Mouse (Mus musculus) E14TG2a.4 (cell line): ENCODE measurements around the gene Gen1.

Source experiments
- CTCF ChIP-seq: conservative IDR thresholded peaks from 2 replicates; pipeline ENCODE4 v1.5.1; 2014; ENCODE audit warnings: low read length
- NANOG ChIP-seq: IDR thresholded peaks from 2 replicates; pipeline ENCODE4 v1.6.1; 2014; ENCODE audit warnings: borderline replicate concordance, low read length, mixed read lengths

DNA sequence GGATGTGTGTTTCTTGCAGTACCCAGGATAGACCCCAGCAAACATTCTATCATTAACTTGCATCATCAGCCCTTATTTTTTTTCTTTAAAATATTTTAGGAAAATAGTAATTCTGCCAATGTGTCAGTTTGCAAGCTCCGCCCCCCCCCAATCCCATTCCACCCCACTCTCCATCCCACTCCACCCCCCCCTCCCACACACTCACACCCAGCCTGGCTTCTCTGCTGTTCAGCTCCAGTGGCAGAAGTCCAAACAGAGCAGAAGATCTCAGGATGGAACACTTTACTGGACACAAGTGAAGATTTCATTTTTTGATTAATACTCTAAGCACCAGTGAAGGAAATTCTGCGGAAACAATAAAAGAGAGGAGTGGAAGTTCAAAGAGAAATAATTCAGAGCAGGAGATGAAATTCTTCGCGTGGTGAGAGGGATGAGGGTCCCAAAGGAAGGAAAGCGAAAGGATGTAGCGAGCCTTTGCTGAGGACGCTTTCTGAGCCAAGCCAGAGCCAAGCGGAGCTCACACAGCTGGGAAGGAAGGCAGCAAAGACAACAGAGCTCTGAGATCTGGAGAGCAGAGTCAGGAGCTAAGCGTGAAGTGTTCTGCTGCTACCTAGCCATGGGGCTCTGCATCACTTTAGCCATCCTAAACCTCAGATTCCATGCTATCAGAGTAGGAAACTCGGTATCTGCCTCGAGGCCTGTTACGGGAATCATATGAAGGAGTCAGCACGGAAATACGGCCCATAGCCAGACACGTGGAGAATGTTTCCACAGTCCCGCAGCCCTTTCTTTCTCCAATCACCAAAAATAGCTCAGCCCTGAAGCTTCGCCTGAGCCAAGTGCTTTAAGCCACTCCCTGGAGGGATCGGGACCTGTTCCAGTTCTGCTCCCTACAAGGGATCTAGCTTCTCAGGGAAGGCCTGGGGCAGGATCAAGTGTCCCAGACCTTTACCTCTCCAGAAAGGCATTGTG, 61.6 kb downstream of the Gen1 start:
- TF ChIP-seq CTCF: no peak
- TF ChIP-seq NANOG: no peak
